Mouse (Mus musculus) heart, embryonic 14.5 days (tissue): Measurements from ENCODE around the gene Srrm2. TPM values are rescaled to one million over a fixed set of nuclear protein-coding genes. Genes with fewer than 3 reads are reported as not detected.

Source experiments
- ATAC-seq: fragments of 200-750 bp; cut with Nextera tagmentation; 2 replicates; pipeline ENCODE4 v1.8.0; 2017; ENCODE audit warnings: low read depth, moderate TSS enrichment; ENCODE audit not compliant: insufficient number of reproducible peaks, insufficient read depth, low FRiP score
- H3K27ac ChIP-seq, 2 experiments: fragments of 200-500 bp in 1 of 2; fragments of 300-500 bp in 1 of 2; sonication (generic) in 1 of 2; replicated peaks in 1 of 2; 2 replicates each; pipeline ENCODE4 v1.5.1; 2012 to 2014; ENCODE audit warnings: low read depth in 2 of 2, low read length in 2 of 2, control low read depth in 1 of 2, mild to moderate bottlenecking in 1 of 2, mixed read lengths in 1 of 2; ENCODE audit not compliant: control insufficient read depth in 1 of 2, insufficient read depth in 1 of 2
- H3K27me3 ChIP-seq: fragments of 300-500 bp; sonication (generic); 2 replicates; pipeline ENCODE4 v1.6.1; 2014; ENCODE audit warnings: mild to moderate bottlenecking, low read length, control low read depth; ENCODE audit not compliant: control insufficient read depth, insufficient read depth
- H3K36me3 ChIP-seq: fragments of 300-500 bp; sonication (generic); 2 replicates; pipeline ENCODE4 v1.6.1; 2014; ENCODE audit warnings: mild to moderate bottlenecking, control low read depth, low read length, mixed read lengths; ENCODE audit not compliant: control insufficient read depth, insufficient read depth
- H3K4me1 ChIP-seq, 2 experiments: fragments of 200-500 bp in 1 of 2; fragments of 300-500 bp in 1 of 2; sonication (generic) in 1 of 2; 2 replicates each; pipeline ENCODE4 v1.6.1; 2012 to 2014; ENCODE audit warnings: low read length in 2 of 2, control low read depth in 1 of 2, mixed read lengths in 1 of 2; ENCODE audit not compliant: control insufficient read depth in 2 of 2, insufficient read depth in 2 of 2
- H3K4me2 ChIP-seq: fragments of 300-500 bp; sonication (generic); 2 replicates; pipeline ENCODE4 v1.6.1; 2014; ENCODE audit warnings: mild to moderate bottlenecking, low read length
- H3K4me3 ChIP-seq, 2 experiments: fragments of 200-500 bp in 1 of 2; fragments of 300-500 bp in 1 of 2; sonication (generic) in 1 of 2; 2 replicates each; pipeline ENCODE4 v1.5.1; 2012 to 2014; ENCODE audit warnings: low read length in 2 of 2, mild to moderate bottlenecking in 2 of 2, control low read depth in 1 of 2, low read depth in 1 of 2, moderate library complexity in 1 of 2; ENCODE audit not compliant: control insufficient read depth in 1 of 2, insufficient read depth in 1 of 2
- H3K9ac ChIP-seq: fragments of 300-500 bp; sonication (generic); 2 replicates; pipeline ENCODE4 v1.6.1; 2014; ENCODE audit warnings: mild to moderate bottlenecking, low read length
- H3K9me3 ChIP-seq: fragments of 300-500 bp; sonication (generic); 2 replicates; pipeline ENCODE4 v1.6.1; 2016; ENCODE audit warnings: low read length, control low read depth; ENCODE audit not compliant: control insufficient read depth
- WGBS: fragments of 180-500 bp; shearing (Covaris S2); extraction: QIAGEN DNeasy Blood & Tissue Kit; methylation state at CpG from one replicate; pipeline ENCODE4 v1.1.7; 2014; 5-methylcytosine and 5-hydroxymethylcytosine counted together
- polyA plus RNA-seq: library from polyadenylated mRNA; unstranded; fragments of >200 nt; fragmentation: Nextera tagmentation; extraction: Ambion mirVana; gene quantifications from 2 replicates; pipeline ENCODE4 v1.2.1, GENCODE M21; 2014

Srrm2 gene
- polyA plus RNA-seq = 300 and 318 TPM in 2 replicates

DNA sequence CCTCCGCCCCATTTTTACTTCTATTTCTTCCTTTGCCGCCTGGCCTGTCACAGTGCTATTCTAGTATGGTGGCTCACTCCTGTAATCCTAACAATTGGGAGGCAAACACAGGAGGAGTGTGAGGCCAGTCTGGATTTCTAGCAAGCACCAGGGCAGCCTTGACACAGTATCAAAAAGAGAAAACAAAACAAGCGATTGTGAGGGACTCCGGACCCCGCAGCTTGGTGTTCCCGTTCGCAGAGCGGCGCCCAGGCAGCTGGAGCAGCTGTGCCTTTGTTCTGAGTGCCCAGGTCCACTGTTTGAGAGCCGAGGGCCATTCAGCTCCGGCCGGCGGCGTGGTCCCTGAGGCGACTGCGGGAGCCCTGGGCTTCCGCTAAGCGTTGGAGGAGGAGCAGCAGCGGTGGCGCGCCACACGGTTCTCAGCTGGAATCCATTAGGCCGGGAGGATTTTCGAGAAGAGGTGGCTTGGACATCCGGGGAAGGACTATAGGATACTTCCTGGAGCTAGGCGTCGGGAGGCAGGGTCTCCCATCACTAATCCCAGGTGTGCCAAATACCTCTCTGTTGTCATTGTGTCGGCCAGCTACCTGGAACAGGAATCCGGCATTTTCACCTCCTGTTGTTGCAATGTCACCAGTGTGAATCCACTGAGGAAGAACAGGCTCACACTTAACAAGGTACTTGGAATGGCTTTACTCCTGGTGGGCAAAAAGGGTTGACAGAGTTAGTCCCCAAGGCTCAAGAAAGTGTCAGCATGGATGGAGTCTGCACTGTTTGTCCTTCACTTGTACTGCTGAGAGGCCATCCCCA, at the start of gene Srrm2:
Srrm2 (plus strand) TSS at position 264 of the 810 bp plus-strand sequence.
- peak within 1 kb of the TSS; percentile 48 to 52 for H3K4me3 ChIP-seq
- peak within 1 kb of the TSS; percentile 68 for H3K4me2 ChIP-seq
- H3K36me3 ChIP-seq = no peaks in the 10 kb centered on the region
- peaks cover 13 to 16% of the 10 kb centered on the region in 2 experiments for H3K4me1 ChIP-seq
- H3K27me3 ChIP-seq = no peaks in the 10 kb centered on the region
- H3K27ac ChIP-seq = peak within 1 kb of the TSS; percentile 78 to 88
- 3% methylated on average over 29 of the region's 29 CpGs for WGBS
- peak within 1 kb of the TSS; percentile 76 for H3K9ac ChIP-seq
- no peaks in the 10 kb centered on the region for H3K9me3 ChIP-seq
- ATAC-seq = no peak

DNA sequence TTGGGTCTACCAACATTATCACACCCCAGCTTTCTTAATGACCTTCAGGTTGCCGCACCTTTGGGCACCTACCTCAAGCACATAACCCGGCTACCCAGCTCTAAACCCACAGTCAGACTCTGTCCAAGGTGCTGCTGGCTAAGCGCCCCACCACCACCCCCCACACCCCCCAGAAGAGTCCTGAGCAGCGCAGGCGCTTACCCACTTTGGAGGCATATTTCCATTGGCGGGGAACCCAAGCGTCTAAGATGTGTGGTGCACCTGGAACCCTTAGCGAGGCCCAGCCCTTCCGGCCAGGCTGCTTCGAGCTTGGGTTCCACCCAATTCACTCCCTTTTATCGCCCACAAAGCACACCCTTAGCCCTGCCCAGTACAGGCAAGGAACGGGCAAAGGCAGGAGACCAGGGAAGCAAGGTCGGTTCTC, 49.7 kb upstream of the Srrm2 start, which contains the start of gene Paqr4:
Paqr4 (minus strand) TSS at position 270 of the 424 bp plus-strand sequence.
- no peak for ATAC-seq

GRCm38 (mm10) chr17:23741359-23742209, 48.7 kb upstream of the Srrm2 start:
- Histone ChIP-seq H3K4me3 (no peak overlapping the region), H3K4me2 (no peak overlapping the region)

More for the DNA sequence above, 49.7 kb upstream of the Srrm2 start, which contains the start of gene Paqr4:
- peak within 1 kb of the TSS; percentile 68 to 76 for H3K4me3 ChIP-seq
- peak within 1 kb of the TSS; percentile 77 for H3K9ac ChIP-seq
- H3K27ac ChIP-seq = peak within 1 kb of the TSS in 1 of 2 experiments; percentile 47; a peak in 1 of 4 replicates
- 0 out of 2 replicates have a peak, but pooled peaks cover 6% of the 10 kb centered on the region for H3K36me3 ChIP-seq
- WGBS = 7% methylated on average over 13 of the region's 13 CpGs
- H3K4me1 ChIP-seq = peaks cover 14 to 30% of the 10 kb centered on the region in 2 experiments; a peak in 3 of 4 replicates
- peaks cover 61% of the 10 kb centered on the region for H3K27me3 ChIP-seq
- H3K9me3 ChIP-seq = no peaks in the 10 kb centered on the region
- peak within 1 kb of the TSS; percentile 99 for H3K4me2 ChIP-seq

DNA sequence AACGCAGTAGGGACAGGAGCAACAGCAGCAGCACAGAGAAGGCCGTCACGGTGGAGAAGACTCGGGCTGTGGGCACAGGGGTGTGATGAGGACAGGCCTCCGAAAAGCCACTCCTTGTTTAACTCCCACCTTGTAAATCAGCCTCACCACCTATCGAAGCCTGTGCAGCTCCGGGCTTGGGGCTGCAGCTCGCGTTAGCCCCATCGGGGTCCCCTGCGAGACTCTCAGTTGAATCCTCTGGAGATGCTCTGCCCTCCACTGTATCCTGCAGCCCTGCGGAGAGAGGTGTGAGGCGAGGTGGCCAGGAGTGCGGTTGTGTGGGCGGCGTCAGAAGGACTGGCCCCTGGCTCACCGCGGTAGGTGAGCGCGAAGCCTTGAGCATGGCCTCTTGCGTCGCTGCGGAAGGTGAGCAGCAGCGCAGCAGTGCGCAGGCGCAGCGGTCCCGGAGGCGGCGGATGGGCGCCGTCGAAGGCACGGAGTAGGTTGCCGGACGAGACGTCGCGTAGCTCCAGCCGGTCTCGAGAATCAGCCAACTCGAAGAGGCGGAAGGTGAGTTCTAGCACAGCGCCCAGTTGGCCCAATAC, 48.0 kb upstream of the Srrm2 start:
- Histone ChIP-seq H3K9me3 (no peaks in the 10 kb centered on the region), H3K4me1 (peaks cover 15 to 37% of the 10 kb centered on the region in 2 experiments; a peak in 3 of 4 replicates), H3K4me3 (peak overlapping the region; percentile 6; a peak in 2 of 4 replicates), H3K4me2 (peak overlapping the region; percentile 45), H3K9ac (no peak overlapping the region), H3K27me3 (peaks cover 78% of the 10 kb centered on the region), H3K36me3 (no peaks in the 10 kb centered on the region), H3K27ac (no peak overlapping the region)
- no peak for ATAC-seq
- WGBS = 8% methylated on average over 44 of the region's 44 CpGs

More at GRCm38 (mm10) chr17:23741359-23742209, 48.7 kb upstream of the Srrm2 start:
- no peak for ATAC-seq
- peaks cover 15 to 37% of the 10 kb centered on the region in 2 experiments; a peak in 3 of 4 replicates for H3K4me1 ChIP-seq
- no peaks in the 10 kb centered on the region for H3K36me3 ChIP-seq
- H3K27me3 ChIP-seq = peaks cover 71% of the 10 kb centered on the region
- 45% methylated on average over 38 of the region's 38 CpGs for WGBS
- no peak overlapping the region for H3K9ac ChIP-seq
- no peaks in the 10 kb centered on the region for H3K9me3 ChIP-seq
- no peak overlapping the region for H3K27ac ChIP-seq

DNA sequence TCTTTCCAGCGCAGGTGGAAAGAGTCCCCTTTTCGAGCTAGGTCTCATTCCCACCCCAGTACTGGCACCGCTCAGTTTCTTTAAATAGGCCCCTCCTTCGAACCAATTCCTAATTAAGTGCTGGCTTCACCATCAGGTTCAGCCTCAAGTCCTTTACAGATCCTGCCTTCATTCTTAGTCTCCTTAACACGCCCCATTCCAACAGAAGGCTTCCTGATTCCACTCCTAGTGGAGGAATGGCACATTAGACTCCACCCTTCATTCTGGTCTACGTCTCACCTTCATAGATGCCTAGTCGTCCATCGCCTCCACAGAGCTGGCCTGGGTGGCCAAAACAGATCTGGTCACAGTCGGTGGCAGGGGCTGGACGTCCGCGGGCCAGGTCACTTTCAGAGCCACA, 47.4 kb upstream of the Srrm2 start:
- H3K9me3 ChIP-seq = no peaks in the 10 kb centered on the region
- no peaks in the 10 kb centered on the region for H3K36me3 ChIP-seq
- peaks cover 79% of the 10 kb centered on the region for H3K27me3 ChIP-seq
- 64% methylated on average over 12 of the region's 12 CpGs for WGBS
- peaks cover 15 to 37% of the 10 kb centered on the region in 2 experiments; a peak in 3 of 4 replicates for H3K4me1 ChIP-seq
- no peak for ATAC-seq
- no peak overlapping the region for H3K4me3 ChIP-seq
- no peak overlapping the region for H3K27ac ChIP-seq
- no peak overlapping the region for H3K9ac ChIP-seq
- no peak overlapping the region for H3K4me2 ChIP-seq

DNA sequence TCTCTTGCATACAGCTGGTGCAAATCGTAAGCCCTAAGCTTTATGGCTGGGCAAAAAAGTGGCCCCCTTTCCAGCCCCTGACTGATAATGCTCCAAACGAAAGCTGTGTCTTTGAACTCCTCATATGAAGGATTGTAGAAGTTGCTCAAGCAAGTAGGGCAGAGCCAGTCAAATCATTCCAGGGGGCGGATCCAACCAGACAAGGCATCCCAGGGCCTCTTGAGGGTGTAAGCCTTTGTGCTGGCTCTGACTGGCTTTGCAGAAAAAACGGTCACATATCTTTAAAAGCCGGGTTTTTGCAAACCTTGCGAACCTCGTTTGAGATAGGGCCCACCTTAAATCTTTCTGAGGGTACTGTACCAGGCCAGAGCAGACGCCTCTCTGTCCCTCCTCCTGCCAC, 46.3 kb upstream of the Srrm2 start:
- WGBS = 26% methylated on average over 8 of the region's 8 CpGs
- Histone ChIP-seq H3K4me3 (no peak overlapping the region), H3K27me3 (peaks cover 81% of the 10 kb centered on the region), H3K9me3 (no peaks in the 10 kb centered on the region), H3K27ac (no peak overlapping the region), H3K9ac (no peak overlapping the region), H3K4me1 (peaks cover 15 to 31% of the 10 kb centered on the region in 2 experiments; a peak in 3 of 4 replicates), H3K36me3 (no peaks in the 10 kb centered on the region), H3K4me2 (no peak overlapping the region)
- no peak for ATAC-seq

DNA sequence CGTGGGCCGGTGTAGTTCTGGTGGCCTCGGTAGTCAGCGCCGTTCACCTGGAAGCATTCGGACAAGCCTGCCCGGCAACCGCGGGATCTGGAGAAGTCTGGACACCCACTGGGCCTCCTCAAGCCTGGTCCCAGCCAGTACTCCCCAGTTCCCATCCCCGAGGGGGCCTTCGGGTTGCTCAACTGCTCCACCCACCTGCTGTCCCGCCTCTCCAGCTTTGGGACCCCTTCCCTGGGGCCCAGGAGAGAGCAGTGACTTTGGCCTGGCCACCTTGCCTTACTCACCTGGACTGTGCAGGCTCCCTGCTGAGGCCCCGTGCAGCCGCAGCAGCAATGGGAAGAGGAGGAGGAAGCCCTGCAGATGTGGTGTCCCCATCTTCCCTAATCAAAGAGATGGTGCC, 45.7 kb upstream of the Srrm2 start:
- H3K27ac ChIP-seq = no peak overlapping the region
- no peaks in the 10 kb centered on the region for H3K36me3 ChIP-seq
- peak overlapping the region; percentile 60 for H3K4me2 ChIP-seq
- WGBS = 2% methylated on average over 14 of the region's 14 CpGs
- H3K9ac ChIP-seq = peak overlapping the region; percentile 16; the same call in 1 of the 2 replicates
- peaks cover 81% of the 10 kb centered on the region for H3K27me3 ChIP-seq
- peak overlapping the region in 1 of 2 experiments; percentile 34; a peak in 1 of 4 replicates for H3K4me3 ChIP-seq
- no peaks in the 10 kb centered on the region for H3K9me3 ChIP-seq
- H3K4me1 ChIP-seq = peaks cover 17 to 28% of the 10 kb centered on the region in 2 experiments; a peak in 3 of 4 replicates
- no peak for ATAC-seq
